Mouse (Mus musculus): ENCODE results near the gene Hoxa4.
A peak's percentile ranks its signal among the peaks of the same experiment; 100 is the strongest.

Hoxa4 gene

DNA sequence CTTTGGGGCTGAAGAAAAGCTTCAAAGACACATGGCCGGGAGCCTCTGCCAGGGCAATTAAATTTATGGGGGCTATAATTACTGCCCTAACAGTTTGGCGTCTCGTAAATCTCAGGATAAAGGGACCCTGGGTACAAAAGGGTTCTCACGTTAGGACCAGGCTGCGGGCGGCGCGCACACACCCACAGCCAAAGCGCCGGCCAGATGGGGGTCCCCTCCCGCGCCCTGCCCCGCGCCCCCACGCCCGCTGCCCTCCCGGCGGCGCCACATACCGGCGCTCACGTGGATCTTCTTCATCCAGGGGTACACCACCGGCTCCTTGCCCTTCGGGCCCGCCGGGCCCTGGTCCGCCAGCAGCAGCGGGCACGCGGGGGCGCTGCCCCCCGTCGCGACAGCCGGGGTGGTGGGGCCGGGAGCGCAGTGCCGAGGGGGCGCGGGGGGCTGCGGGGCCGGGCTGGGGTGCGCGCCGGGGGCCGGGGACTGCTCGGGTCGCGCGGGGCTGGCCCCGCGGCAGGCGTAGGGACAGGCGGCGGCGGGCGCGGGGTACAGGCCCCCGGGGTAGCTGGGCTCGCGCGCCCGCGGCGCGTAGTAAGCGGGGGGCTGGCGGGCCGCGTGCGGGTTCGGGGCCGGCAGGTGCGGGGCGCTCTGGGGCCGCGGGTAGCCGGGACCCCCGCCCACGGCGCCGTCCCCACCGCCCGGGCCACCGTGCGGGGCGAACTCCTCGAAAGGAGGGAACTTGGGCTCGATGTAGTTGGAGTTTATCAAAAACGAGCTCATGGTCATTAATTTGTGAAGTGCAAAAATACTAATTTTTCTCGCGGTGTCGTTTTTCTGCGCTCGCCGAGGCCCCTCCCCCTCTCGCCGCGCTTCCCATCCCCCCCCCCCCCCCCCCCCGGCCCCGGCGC, at the start of gene Hoxa4:
Gene Hoxa4, minus strand, starts transcription at position 848 of the 905 bp plus-strand sequence.
- DNase-seq: no peak

DNA sequence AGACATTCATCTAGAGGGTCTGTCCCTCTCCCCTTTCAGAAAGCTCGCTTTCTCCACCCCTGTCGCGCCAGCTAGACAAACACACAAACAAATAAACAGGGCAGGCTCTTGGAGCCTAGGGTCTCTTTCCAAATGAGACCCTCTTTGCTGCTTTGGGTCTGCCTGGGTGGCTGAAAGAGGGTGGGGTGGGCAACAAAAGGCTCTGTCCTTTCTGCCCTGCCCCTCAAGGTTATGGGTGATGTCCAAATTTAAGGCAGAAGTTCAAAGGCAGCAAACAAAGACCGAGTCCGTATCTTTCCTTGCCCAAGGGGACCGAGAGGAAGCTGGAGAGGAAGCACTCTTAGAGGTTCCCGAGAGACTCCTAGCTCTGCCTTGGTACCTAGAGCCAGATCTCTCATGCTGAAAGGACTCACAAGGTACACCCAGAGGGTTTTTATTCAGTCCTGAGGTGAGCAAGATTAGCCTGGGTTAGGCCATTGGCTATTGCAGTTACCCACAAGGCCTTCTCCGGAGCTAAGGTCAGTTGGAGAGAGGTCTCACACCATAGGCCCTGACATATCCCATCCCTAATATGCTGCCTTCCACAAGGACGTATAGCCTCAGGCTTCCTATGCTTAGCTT, 49.6 kb upstream of the Hoxa4 start:
- no peak for DNase-seq

DNA sequence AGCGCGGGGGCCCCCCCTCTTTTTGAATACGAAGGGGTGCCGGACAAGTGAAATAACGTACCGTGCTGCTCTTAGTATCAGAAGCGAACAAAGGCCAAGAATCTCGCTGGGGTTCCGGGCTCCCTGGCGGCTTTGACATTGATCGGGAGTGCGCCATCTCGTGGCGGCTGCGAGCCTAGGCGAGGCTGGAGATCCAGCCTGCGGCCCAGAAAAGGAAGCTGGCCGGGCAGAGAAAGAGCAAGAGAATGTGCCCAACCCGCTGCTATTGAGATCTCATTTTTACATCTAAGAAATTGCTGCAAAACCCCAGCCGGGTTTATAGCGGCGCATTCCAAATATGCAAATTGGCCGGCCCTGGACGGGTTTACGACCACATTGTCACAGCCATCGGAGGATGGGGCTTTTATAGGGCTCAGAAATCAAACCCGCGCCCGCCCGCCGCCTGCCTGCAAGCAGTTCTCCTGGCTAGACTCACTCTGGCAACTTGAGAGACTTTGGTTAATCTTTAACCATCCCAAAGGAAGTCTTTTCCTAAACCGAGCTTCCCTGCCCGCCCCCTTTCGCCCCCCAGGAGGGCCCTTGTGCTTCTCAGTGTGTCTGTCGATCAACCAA, 48.9 kb upstream of the Hoxa4 start, which contains the start of gene Hoxa10:
Gene Hoxa10, minus strand, starts transcription at position 466 of the 612 bp plus-strand sequence.
- peak; percentile 85 for DNase-seq

- DNase-seq: no peak
Measured at GRCm38 (mm10) chr6:52239625-52240388, 48.3 kb upstream of the Hoxa4 start.

GRCm38 (mm10) chr6:52238976-52239375, 47.4 kb upstream of the Hoxa4 start:
- no peak for DNase-seq

DNA sequence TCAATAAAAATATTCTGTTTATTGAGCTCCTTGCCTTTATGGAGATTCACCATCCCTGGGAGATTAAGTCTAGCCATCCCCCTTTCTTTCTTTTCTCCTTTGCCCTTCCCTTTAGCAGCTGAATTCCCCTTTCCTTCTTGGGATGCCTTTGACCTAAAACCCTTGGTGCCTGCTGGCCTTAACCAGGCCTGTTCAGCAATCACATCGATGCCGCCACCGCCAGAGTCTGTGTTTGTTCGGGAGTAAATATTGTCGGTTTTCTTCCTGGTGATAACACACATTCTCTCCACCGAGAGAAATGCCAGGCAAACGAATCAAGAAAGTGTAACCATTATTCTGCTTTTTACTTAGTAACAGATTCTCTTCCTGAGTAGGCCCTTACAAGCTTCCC, 46.6 kb upstream of the Hoxa4 start:
- DNase-seq: no peak

- no peak for DNase-seq
Measured at GRCm38 (mm10) chr6:52237346-52238154, 46.0 kb upstream of the Hoxa4 start.

GRCm38 (mm10) chr6:52236806-52237205, 45.3 kb upstream of the Hoxa4 start:
- DNase-seq: no peak

DNA sequence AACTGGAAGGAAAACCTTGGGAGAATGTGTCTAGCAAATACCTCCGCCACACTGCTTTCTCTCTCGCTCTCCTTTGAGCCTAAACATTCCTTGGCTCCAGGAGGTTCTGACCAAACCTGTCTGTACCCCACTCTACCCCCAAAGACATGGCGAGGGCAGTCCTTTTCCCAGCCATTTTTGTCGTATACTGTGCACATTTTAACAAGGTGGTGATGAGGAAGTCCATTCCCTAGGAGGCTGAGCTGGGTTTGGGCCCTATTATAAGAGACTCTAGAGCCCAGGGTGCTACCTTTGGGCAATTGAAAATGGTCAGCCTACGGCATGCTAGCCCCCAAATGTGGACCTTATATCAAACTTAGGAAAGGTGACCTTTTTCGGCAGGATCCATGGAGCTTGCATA, 44.3 kb upstream of the Hoxa4 start:
- no peak for DNase-seq

DNA sequence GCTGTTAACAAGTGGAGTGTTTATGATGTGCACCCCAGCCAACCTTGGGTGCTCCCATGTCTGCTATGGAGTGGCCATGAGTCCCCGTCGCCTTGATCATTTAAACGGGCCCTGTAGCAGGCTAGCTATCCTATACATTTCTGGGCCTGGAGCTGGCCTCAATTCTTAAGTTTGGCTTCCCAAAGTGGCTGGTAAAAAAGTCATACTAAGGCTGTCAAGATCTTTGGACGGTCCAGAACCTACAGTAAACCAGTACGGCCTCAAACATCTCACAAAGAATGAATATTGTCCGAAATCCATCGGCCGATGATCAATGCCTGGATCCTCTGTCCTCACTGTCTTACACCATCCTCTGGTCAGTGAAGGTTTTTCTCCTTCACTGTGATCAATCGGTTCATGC, 43.7 kb upstream of the Hoxa4 start:
- DNase-seq: no peak

DNA sequence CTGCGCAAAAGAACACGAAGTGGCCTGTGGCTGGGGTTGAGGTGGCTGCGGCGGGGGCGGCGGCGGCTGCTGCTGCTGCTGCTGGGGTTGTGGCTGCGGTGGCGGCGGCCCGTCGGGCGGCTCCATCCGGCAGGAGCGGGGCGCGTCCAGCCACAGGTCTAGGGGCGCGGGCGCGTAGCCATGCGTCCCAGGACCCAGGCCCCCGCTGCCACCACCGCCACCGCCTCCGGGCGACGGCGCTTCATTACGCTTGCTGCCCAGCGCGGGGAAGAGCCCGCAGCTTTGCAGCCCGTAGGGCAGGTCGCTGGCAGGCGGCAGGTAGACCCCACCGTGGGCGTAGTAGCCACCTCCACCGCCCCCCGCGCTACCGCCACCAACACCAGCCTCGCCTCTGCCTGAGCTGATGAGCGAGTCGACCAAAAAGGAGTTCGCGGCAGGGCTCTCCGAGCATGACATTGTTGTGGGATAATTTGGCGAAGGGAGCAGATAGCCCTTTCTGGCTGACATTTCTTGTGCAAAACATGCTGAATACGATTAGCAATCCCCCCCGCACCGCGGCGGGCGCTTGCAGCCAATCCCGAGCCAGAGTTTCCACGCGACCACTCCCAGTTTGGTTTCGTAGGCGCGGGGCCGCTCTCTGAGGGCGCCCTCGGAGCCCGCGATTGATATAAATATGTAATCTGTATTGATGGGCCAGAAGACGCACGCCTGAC, 43.0 kb upstream of the Hoxa4 start:
- no peak for DNase-seq

DNA sequence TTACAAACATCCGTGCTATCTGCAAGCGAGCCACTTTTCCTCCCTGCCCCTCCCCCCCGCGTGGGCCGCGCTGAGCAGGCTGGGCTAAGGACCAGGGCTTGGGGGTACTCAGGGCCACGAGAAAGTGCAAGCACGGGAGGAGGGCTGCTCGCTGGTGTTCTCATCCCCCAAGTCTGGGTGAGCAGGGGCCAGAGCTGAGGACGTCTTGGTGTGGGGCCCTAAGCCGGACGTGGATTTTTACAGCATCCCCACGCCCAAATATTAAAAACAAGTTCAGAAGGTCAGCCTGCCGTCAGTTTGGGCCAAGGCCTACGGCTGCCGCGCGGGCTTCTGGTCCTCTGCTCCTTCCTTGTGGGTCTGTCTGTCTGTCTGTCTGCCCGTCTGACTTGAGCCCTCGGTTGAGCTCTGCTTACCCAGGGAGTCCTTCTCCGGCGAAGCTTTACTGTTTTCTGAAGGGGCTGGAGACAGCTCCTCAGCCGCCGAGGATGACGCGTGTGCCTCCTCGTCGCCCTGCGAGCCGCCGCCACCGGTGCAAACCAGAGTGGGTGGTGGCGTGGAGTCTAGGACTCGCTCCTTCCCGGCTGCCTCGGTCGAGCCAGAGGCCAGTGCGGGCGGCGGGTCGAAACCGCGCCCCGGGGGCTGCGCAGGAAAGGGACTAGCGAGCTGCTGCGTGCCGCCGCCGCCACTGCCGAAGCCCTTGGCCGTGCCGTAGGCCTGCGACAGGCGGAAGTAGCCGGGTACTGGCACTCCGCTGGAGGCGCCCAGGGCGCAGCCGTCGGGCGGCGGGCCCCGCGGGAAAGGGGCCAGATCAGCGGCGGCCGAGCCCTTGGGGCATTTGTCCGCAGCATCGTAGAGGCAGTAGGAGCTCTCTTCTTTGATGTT, 42.2 kb upstream of the Hoxa4 start:
- DNase-seq: no peak

GRCm38 (mm10) chr6:52232984-52233545, 41.5 kb upstream of the Hoxa4 start:
- DNase-seq: no peak

DNA sequence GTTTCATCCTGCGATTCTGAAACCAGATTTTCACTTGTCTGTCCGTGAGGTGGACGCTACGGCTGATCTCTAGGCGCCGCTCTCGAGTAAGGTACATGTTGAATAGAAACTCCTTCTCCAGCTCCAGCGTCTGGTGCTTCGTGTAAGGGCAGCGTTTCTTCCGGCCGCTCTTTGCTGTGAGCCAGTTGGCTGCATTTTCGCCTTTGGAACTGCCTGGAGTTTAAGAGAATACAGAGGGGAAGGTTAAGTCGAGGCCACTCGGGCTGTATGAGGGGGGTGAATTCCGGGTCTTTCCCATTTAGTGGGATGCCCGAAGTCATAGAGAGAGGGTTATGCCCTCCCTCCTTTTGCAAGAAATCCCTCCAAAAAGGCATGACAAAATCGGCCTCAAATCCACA, 41.0 kb upstream of the Hoxa4 start:
- no peak for DNase-seq

DNA sequence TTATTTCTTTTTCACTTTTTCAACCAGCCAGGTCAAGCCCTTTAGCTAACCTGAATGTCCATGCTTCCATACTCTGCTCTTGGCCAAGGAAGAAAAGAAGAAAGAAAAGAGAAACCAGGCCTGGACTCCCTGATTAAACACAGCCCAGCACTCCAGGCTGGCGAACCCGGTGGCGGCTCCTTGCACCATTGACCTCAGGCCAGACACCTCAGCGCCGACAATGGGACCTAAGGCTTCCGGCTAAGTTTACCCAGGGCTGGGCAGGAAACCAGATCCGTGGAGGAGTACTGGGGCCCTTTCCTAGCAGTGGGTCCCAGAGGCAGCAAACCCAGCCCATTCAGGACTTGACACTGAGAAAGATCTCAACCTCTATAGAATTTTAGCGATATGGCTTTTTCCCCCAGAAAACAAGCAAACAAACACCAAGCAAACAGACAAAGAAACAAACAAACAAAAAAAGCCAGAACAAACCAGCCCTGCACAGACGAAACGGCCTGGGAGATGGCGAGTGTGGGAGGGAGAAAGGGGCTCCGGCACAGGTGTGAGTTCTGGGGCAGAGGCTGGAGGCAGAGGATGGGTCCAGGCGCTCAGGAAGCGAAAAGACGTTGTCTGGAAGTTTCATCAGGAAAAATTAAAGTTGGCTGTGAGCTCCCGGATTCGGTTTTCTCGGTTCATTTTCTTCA, 40.5 kb upstream of the Hoxa4 start:
- no peak for DNase-seq

DNA sequence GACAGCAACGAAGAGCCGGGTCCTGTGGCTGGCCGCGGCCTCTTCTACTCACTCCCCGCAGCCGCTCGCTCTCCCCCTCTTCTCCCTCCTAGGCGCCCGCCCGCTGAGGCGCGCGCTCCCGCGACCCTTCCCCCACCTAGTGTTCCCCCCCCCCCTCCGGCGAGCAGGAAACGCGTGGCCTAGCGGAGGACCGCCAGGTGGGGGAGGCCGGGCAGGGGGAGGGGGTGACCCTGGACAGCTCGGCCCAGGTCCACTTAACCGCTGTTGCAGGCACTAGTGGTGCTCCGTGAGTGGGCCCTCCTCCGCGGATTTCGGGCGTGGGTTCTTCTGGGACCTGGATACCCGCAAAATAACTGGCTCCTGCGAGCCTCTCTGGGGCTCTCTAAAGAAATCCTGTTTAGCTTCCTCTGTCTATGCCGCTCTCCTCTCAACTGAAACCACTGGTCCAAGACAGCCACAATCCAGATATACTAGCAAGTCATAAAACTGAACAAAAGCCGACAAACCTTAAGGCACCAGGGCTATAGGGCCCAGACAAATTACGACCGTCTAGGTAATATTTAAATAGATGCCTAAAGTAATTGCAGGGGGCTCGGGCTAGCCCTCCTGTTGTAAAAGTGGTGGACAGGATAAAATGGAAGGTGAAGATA, 39.1 kb upstream of the Hoxa4 start, which contains the start of gene Hoxa9:
Gene Hoxa9, minus strand, starts transcription at position 574 of the 650 bp plus-strand sequence.
- no peak for DNase-seq

GRCm38 (mm10) chr6:52229558-52230416, 38.2 kb upstream of the Hoxa4 start:
- DNase-seq: no peak
